Comparison of ENCODE assay signal across 7 mouse cellular contexts in the genomic region with DNA sequence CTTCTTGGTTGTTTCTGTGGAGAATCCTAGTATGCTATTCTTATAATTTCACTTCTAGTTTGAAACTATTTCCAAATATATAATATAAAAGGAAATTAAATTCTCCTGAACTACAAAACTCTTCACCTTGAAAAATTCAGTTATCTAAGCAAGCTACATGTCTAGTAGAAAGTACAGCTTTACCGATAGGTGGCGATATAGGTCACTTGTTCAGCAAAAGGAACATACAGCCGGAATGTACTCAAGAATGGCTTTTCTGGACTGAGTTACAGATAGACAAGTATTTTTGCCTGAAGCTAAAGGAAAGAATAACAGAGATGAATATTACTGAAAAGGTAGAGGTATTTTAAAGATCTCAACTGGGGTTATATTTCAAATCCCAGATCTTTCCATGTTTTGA. TPM values are rescaled to one million over a fixed set of nuclear protein-coding genes. Genes with fewer than 3 reads are reported as not detected.
A peak's percentile ranks its signal among the peaks of the same experiment; 100 is the strongest.
DNase-seq lines count a peak whose midpoint lies in the region; ATAC-seq lines count a peak whose summit lies in the region.

No protein-coding gene starts in this region.

- peak; percentile 75; the same call in 1 of the 2 replicates for ATAC-seq in erythroblast, adult 5-6 weeks (replicated peaks; ENCODE audit: low FRiP score, poor library complexity, severe bottlenecking)

- peak; percentile 55 for DNase-seq in layer of hippocampus, adult 11-12 months (ENCODE audit: low spot score)
- no peak for DNase-seq in layer of hippocampus, postnatal 10 days (ENCODE audit: low spot score in 2 of 2)
- peak; percentile 35 to 64 for DNase-seq in CD8-positive naive resting alpha-beta T cell, adult 2 months (ENCODE audit: low read depth in 2 of 2, low spot score in 2 of 2)
- peak; percentile 53 for DNase-seq in Muller cell, postnatal 12 days (ENCODE audit: inconsistent ontology term)
- DNase-seq in lung, postnatal 10 days = peak; percentile 77
- no peak for DNase-seq in frontal cortex, postnatal 25 days (ENCODE audit: low spot score in 2 of 2)

RNA-seq across cellular contexts. Expression of gene Ralgps2, which starts 22.0 kb away (rescaled TPM):
- 100 to 1,000 TPM in 1 of 2 experiments, 10 to 100 TPM in 1; 93.3 to 101 TPM for total RNA-seq in layer of hippocampus, postnatal 10 days (2021)
- total RNA-seq in erythroblast, adult 5-6 weeks (2015; ENCODE audit: low replicate concordance) = 2.1 and 3.6 TPM in 2 replicates
- total RNA-seq in erythroblast, adult 5-6 weeks (2017; ENCODE audit: low replicate concordance) = 3.1 and 6.6 TPM in 2 replicates

Comparison
In these comparisons a context has a peak if more than half of its experiments do, and no peak if none do; other contexts are left out.
1. DNase-seq: peak in layer of hippocampus, adult 11-12 months (single experiment), CD8-positive naive resting alpha-beta T cell, adult 2 months (2 of 2), Muller cell, postnatal 12 days (single experiment) and lung, postnatal 10 days (single experiment); none in layer of hippocampus, postnatal 10 days (0 of 2) and frontal cortex, postnatal 25 days (0 of 2).
2. RNA of gene Ralgps2, which starts 22.0 kb away (total RNA-seq): 93.3 to 101 TPM in layer of hippocampus, postnatal 10 days; 2.1 to 6.6 TPM in erythroblast, adult 5-6 weeks; every median in the first group is over 10 times any median in the second.